Mouse (Mus musculus): Measurements from ENCODE around the gene Snx14. TPM values are rescaled to one million over a fixed set of nuclear protein-coding genes. Genes with fewer than 3 reads are reported as not detected.

The Snx14 gene
- polyA plus RNA-seq, 1 experiment from 2014 or later: 35.4 TPM

DNA sequence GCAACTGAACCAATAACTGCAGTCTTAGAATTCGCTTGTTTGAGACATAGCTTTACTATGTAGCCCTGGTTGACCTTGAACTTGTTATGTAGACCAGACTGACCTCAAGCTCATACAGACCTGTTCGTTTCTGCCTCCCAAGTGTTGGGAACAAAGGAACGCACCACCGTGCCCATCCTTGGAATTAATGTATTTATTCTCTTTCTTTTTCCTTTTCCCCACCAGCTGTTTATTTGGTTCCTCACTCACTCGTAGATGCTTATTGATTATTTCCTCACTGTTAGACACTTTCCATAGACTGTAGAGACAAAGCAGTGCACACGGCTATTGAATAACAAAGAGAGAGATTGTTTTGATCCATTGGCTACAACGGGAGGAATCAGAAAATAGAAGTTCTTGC, 96.5 kb downstream of the Snx14 start:
- H3K4me1 ChIP-seq (ENCODE audit: control insufficient read depth, insufficient read depth, low read length): no peaks in the 10 kb centered on the region
- no peak for ATAC-seq
- H3K9me3 ChIP-seq (ENCODE audit: control insufficient read depth, low read length): no peaks in the 10 kb centered on the region
- 75% methylated on average over 7 of the region's 7 CpGs for WGBS
- H3K4me2 ChIP-seq (ENCODE audit: low read depth, low read length): no peak overlapping the region
- H3K27me3 ChIP-seq (replicated peaks; ENCODE audit: control insufficient read depth, insufficient read depth, low read length): no peaks in the 10 kb centered on the region
- no peak overlapping the region for H3K27ac ChIP-seq (ENCODE audit: low read length)
- no peak overlapping the region for H3K9ac ChIP-seq (ENCODE audit: low read depth, low read length)
- H3K36me3 ChIP-seq (ENCODE audit: control insufficient read depth, insufficient read depth, low read length): no peaks in the 10 kb centered on the region
- H3K4me3 ChIP-seq (ENCODE audit: low read length): no peak overlapping the region

DNA sequence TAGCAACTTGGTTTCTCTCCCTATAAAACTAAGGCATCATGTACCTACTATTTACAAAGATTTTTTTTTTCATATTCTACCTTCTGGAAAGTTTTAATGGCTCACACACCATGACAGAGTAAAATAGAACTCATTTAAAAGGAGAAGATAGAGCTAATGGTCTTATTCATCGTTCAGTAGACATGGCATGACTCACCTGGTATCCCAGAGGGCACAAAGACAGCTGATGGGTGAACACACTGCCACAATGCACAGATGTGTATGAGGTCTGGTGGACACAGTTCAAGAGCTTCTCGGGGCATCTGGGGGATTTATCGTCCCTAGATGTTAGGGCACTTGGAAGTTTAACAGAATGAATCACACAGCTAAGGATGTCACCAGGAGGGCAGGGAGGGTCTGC, 97.9 kb downstream of the Snx14 start:
- no peak overlapping the region for H3K9ac ChIP-seq (ENCODE audit: low read depth, low read length)
- H3K36me3 ChIP-seq (ENCODE audit: control insufficient read depth, insufficient read depth, low read length): no peaks in the 10 kb centered on the region
- no peaks in the 10 kb centered on the region for H3K27me3 ChIP-seq (replicated peaks; ENCODE audit: control insufficient read depth, insufficient read depth, low read length)
- H3K9me3 ChIP-seq (ENCODE audit: control insufficient read depth, low read length): no peaks in the 10 kb centered on the region
- ATAC-seq: no peak
- WGBS: 89% methylated on average over 3 of the region's 3 CpGs
- H3K4me2 ChIP-seq (ENCODE audit: low read depth, low read length): no peak overlapping the region
- H3K4me1 ChIP-seq (ENCODE audit: control insufficient read depth, insufficient read depth, low read length): no peaks in the 10 kb centered on the region
- H3K4me3 ChIP-seq (ENCODE audit: low read length): no peak overlapping the region
- no peak overlapping the region for H3K27ac ChIP-seq (ENCODE audit: low read length)

DNA sequence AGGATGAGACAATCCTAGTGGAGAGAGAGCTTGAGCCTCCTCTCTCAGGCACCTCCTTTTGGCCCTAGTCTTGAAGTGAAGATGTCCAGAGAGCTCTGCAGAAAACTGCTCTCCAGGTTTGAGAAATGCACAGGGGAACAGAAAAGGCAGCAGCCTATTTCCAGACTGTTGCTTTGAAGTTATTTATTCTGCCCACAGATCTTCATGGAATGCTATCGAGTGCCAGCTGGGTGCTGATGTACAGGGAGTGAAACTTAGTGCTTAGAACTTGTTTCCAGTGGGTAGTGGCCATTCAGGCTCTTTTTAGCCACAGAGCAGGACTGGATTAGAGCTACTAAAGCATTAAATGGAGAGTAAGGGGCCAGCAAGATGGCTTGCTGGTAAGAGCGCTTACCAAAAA, 102.9 kb downstream of the Snx14 start:
- no peak for ATAC-seq
- H3K27me3 ChIP-seq (replicated peaks; ENCODE audit: control insufficient read depth, insufficient read depth, low read length): no peaks in the 10 kb centered on the region
- H3K27ac ChIP-seq (ENCODE audit: low read length): no peak overlapping the region
- no peaks in the 10 kb centered on the region for H3K9me3 ChIP-seq (ENCODE audit: control insufficient read depth, low read length)
- H3K36me3 ChIP-seq (ENCODE audit: control insufficient read depth, insufficient read depth, low read length): no peaks in the 10 kb centered on the region
- no peak overlapping the region for H3K9ac ChIP-seq (ENCODE audit: low read depth, low read length)
- no peaks in the 10 kb centered on the region for H3K4me1 ChIP-seq (ENCODE audit: control insufficient read depth, insufficient read depth, low read length)
- no peak overlapping the region for H3K4me3 ChIP-seq (ENCODE audit: low read length)
- WGBS: 75% methylated on average over 1 of the region's 2 CpGs
- H3K4me2 ChIP-seq (ENCODE audit: low read depth, low read length): no peak overlapping the region

DNA sequence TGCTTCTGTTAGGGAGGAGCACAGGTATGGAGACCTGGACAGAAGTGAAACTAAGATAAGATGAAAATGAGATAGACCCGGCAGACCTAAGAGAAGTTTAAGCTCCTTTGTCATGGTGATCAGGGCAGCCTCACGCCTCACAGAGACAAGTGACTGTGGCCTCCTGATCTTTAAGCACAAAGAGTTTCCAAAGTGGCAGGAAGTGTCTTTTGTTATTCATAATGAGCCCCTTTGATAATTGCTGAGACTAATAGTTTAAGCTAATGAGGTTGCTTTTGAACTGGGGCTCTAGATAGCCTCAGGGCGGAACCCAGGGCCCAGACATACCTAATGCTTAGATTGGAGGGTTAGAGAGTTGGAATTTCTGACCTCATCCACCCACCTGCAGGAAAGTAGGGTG, 106.3 kb downstream of the Snx14 start:
- 44% methylated on average over 3 of the region's 3 CpGs for whole genome bisulfite sequencing
- H3K4me3 ChIP-seq (ENCODE audit: low read length): no peak overlapping the region

DNA sequence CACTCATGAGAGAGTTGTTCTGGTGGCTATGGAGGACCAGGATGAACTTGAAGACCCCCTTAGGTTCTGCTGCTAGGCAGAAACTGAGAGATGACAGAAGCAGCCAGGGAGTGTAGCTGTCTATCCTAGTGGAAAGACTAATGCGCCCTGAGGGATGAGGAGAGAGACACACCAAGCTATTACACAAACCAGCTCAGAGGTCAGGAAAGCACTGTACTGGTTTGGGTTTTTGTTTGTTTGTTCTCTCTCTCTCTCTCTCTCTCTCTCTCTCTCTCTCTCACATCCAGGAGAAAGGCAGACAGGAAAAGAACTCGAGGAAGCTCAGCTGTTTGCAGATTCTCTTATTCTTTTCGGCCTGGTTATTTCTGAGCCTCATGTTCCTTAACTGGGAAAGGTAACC, 108.4 kb downstream of the Snx14 start:
- H3K9ac ChIP-seq (ENCODE audit: low read depth, low read length): no peak overlapping the region
- no peak for ATAC-seq
- no peaks in the 10 kb centered on the region for H3K4me1 ChIP-seq (ENCODE audit: control insufficient read depth, insufficient read depth, low read length)
- no peaks in the 10 kb centered on the region for H3K36me3 ChIP-seq (ENCODE audit: control insufficient read depth, insufficient read depth, low read length)
- no peaks in the 10 kb centered on the region for H3K27me3 ChIP-seq (replicated peaks; ENCODE audit: control insufficient read depth, insufficient read depth, low read length)
- H3K9me3 ChIP-seq (ENCODE audit: control insufficient read depth, low read length): no peaks in the 10 kb centered on the region
- H3K4me3 ChIP-seq (ENCODE audit: low read length): no peak overlapping the region
- WGBS: 75% methylated on average over 3 of the region's 3 CpGs
- H3K4me2 ChIP-seq (ENCODE audit: low read depth, low read length): no peak overlapping the region
- no peak overlapping the region for H3K27ac ChIP-seq (ENCODE audit: low read length)

More for the DNA sequence above, 106.3 kb downstream of the Snx14 start:
- no peak overlapping the region for H3K4me2 ChIP-seq (ENCODE audit: low read depth, low read length)
- no peaks in the 10 kb centered on the region for H3K27me3 ChIP-seq (replicated peaks; ENCODE audit: control insufficient read depth, insufficient read depth, low read length)
- H3K4me1 ChIP-seq (ENCODE audit: control insufficient read depth, insufficient read depth, low read length): no peaks in the 10 kb centered on the region
- ATAC-seq: no peak
- H3K9me3 ChIP-seq (ENCODE audit: control insufficient read depth, low read length): no peaks in the 10 kb centered on the region
- H3K9ac ChIP-seq (ENCODE audit: low read depth, low read length): no peak overlapping the region
- no peaks in the 10 kb centered on the region for H3K36me3 ChIP-seq (ENCODE audit: control insufficient read depth, insufficient read depth, low read length)
- H3K27ac ChIP-seq (ENCODE audit: low read length): no peak overlapping the region

DNA sequence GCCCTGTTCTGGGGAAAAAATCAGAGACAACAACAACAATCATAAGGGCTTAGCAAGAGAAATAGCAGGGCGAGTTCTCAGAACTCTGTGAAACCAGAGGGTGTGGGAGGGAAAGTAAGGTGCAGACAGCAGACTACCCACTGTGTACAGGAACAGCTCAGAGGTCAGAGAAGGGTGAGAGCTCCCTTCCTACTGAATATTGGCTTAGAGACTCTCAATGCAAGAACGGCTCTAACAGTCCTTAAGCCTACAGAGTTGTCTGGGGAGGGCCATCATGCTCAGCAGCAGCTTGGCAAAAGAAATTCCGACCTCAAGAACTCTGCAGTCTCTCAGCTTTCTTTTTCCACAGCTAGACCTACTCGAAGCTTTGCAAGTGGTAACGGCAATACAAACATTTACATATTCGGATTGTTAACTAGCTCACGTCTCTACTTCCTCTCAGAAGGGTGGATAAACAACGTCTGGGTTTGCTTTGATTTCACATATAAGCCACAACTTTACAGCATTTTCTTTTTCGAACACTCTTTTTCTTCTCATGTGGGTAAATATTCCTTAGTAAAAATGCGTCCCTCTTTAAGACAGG, 109.5 kb downstream of the Snx14 start:
- no peaks in the 10 kb centered on the region for H3K4me1 ChIP-seq (ENCODE audit: control insufficient read depth, insufficient read depth, low read length)
- no peak overlapping the region for H3K27ac ChIP-seq (ENCODE audit: low read length)
- 30% methylated on average over 10 of the region's 10 CpGs for WGBS
- ATAC-seq: no peak
- H3K27me3 ChIP-seq (replicated peaks; ENCODE audit: control insufficient read depth, insufficient read depth, low read length): no peaks in the 10 kb centered on the region
- no peaks in the 10 kb centered on the region for H3K36me3 ChIP-seq (ENCODE audit: control insufficient read depth, insufficient read depth, low read length)
- no peak overlapping the region for H3K4me2 ChIP-seq (ENCODE audit: low read depth, low read length)
- no peaks in the 10 kb centered on the region for H3K9me3 ChIP-seq (ENCODE audit: control insufficient read depth, low read length)
- H3K4me3 ChIP-seq (ENCODE audit: low read length): no peak overlapping the region
- H3K9ac ChIP-seq (ENCODE audit: low read depth, low read length): no peak overlapping the region

DNA sequence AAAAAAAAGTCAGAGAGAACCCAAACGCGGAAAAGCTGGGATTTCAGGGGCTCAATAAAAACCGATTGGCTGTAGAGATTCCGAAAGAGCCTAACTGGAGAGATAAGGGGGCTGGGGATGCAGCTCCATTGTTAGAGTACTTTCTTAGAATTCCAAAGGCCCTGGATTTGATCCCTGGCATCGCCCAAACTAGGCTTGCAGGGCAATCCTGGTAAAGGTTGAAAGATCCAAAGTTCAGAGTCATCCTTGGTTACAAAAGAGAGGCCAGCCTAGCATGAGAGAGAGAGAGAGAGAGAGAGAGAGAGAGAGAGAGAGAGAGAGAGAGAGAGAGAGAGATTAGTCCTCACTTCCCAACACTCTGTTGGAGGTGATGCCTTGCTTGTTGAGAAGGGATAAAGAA, 110.1 kb downstream of the Snx14 start:
- H3K4me1 ChIP-seq (ENCODE audit: control insufficient read depth, insufficient read depth, low read length): no peaks in the 10 kb centered on the region
- no peak for ATAC-seq
- H3K36me3 ChIP-seq (ENCODE audit: control insufficient read depth, insufficient read depth, low read length): no peaks in the 10 kb centered on the region
- 37% methylated on average over 5 of the region's 5 CpGs for WGBS
- H3K27ac ChIP-seq (ENCODE audit: low read length): no peak overlapping the region
- H3K27me3 ChIP-seq (replicated peaks; ENCODE audit: control insufficient read depth, insufficient read depth, low read length): no peaks in the 10 kb centered on the region
- no peak overlapping the region for H3K4me2 ChIP-seq (ENCODE audit: low read depth, low read length)
- H3K4me3 ChIP-seq (ENCODE audit: low read length): no peak overlapping the region
- H3K9me3 ChIP-seq (ENCODE audit: control insufficient read depth, low read length): no peaks in the 10 kb centered on the region
- no peak overlapping the region for H3K9ac ChIP-seq (ENCODE audit: low read depth, low read length)

DNA sequence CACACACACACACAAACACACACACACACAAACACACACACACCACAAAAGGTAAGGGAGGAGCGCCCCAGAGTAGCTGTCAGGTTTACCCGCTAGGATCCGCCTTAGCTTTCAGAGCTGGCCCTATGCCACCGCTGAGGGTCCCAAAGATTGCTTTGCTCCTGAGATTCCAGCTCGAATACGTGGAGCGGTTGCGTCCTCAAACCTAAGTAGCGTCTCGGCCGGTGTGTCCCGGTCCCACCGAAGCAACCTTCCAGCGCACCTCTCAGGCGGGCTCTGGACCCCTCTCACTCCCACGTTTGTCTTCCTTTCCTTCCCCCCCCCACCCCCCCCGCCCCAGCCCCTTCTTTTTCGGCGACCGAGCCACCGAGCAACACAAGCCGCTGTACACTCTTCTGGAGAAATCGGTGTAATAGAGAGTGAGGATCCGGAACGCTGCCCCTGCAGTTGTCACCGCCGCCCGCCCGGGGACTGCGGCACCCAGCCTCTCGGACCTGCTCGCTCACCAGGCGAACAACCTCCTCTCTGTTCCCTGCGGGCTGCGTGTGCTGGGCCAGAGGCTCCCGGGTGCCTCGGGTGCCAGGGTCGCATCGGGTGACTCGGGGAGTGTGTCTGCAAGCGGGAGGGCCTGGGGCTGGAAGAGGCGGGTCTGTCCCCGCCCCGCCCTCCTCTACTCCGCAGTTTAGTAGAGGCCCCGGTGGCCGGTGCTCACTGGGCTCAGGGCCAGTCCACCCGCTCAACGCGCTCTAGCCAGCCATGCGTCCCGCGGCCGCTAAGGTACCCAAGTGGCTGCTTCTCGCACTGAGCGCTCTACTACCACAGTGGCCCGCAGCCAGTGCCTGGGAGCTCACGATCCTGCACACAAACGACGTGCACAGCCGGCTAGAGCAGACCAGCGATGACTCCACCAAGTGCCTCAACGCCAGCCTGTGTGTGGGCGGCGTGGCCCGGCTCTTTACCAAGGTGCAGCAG, 111.5 kb downstream of the Snx14 start, which contains the start of gene Nt5e:
Gene Nt5e, plus strand, starts transcription at position 268 of the 972 bp plus-strand sequence.
- H3K27ac ChIP-seq (ENCODE audit: low read length): no peak within 1 kb of the TSS
- peak within 1 kb of the TSS; percentile 97 for H3K4me2 ChIP-seq (ENCODE audit: low read depth, low read length)
- no peaks in the 10 kb centered on the region for H3K27me3 ChIP-seq (replicated peaks; ENCODE audit: control insufficient read depth, insufficient read depth, low read length)
- under 1% methylated on average over 62 of the region's 66 CpGs for WGBS
- H3K4me1 ChIP-seq (ENCODE audit: control insufficient read depth, insufficient read depth, low read length): no peaks in the 10 kb centered on the region
- peak within 1 kb of the TSS; percentile 65 for H3K4me3 ChIP-seq (ENCODE audit: low read length)
- H3K9ac ChIP-seq (ENCODE audit: low read depth, low read length): peak within 1 kb of the TSS; percentile 67
- ATAC-seq: peak; percentile 95
- no peaks in the 10 kb centered on the region for H3K36me3 ChIP-seq (ENCODE audit: control insufficient read depth, insufficient read depth, low read length)
- H3K9me3 ChIP-seq (ENCODE audit: control insufficient read depth, low read length): no peaks in the 10 kb centered on the region

All from intestine, embryonic 16.5 days (tissue).